In genomic region chrX:47992606-47993005, GRCm38 (mm10) we compare ENCODE assay signal across 8 mouse cellular contexts. TPM values are rescaled to one million over a fixed set of nuclear protein-coding genes. Genes with fewer than 3 reads are reported as not detected.
DNase-seq lines count a peak whose midpoint lies in the region; ATAC-seq and TF ChIP-seq lines count a peak whose summit lies in the region.

No protein-coding gene starts in this region.

- TF ChIP-seq CTCF in G1E (IDR thresholded peaks at IDR 0.05; ENCODE audit: low read depth, low read length), result peak; percentile 35; the same call in 1 of the 2 replicates

- 0 out of 2 replicates have a peak, but pooled peaks cover under 1% of the 10 kb centered on the region for H3K27me3 ChIP-seq in G1E (ENCODE audit: insufficient read depth, low read length)
- no peaks in the 10 kb centered on the region for H3K27me3 ChIP-seq in forebrain, embryonic 16.5 days (replicated peaks; ENCODE audit: control insufficient read depth, insufficient read depth, low read length)
- H3K27me3 ChIP-seq in lung, embryonic 15.5 days, result no peaks in the 10 kb centered on the region

- H3K4me1 ChIP-seq in G1E (ENCODE audit: insufficient read depth, low read depth, low read length), result peaks cover 4% of the 10 kb centered on the region; the same call in 1 of the 2 replicates
- H3K4me1 ChIP-seq in forebrain, embryonic 16.5 days (replicated peaks; ENCODE audit: control insufficient read depth, insufficient read depth, low read length), result no peaks in the 10 kb centered on the region
- H3K4me1 ChIP-seq in lung, embryonic 15.5 days, result peaks cover 4% of the 10 kb centered on the region; the same call in 1 of the 2 replicates

- no peak overlapping the region; the same call in 1 of the 2 replicates for H3K4me2 ChIP-seq in forebrain, embryonic 16.5 days (ENCODE audit: low read length)
- H3K4me2 ChIP-seq in lung, embryonic 15.5 days, result 0 out of 2 replicates have a peak overlapping the region, but pooled peaks have one; percentile 20

- H3K27ac ChIP-seq in forebrain, embryonic 16.5 days (ENCODE audit: low read length), result no peak overlapping the region
- no peak overlapping the region for H3K27ac ChIP-seq in lung, embryonic 15.5 days

- H3K36me3 ChIP-seq in G1E (replicated peaks), result no peaks in the 10 kb centered on the region
- H3K36me3 ChIP-seq in forebrain, embryonic 16.5 days (ENCODE audit: control insufficient read depth, insufficient read depth), result no peaks in the 10 kb centered on the region
- H3K36me3 ChIP-seq in lung, embryonic 15.5 days, result no peaks in the 10 kb centered on the region

- H3K9me3 ChIP-seq in G1E (replicated peaks), result no peaks in the 10 kb centered on the region
- H3K9me3 ChIP-seq in forebrain, embryonic 16.5 days (ENCODE audit: control insufficient read depth, low read length), result no peaks in the 10 kb centered on the region
- no peaks in the 10 kb centered on the region for H3K9me3 ChIP-seq in lung, embryonic 15.5 days

- H3K9ac ChIP-seq in forebrain, embryonic 16.5 days (replicated peaks; ENCODE audit: low read depth, low read length), result no peak overlapping the region
- H3K9ac ChIP-seq in lung, embryonic 15.5 days, result no peak overlapping the region

- peak; percentile 22 for DNase-seq in G1E (ENCODE audit: low spot score)
- peak; percentile 71 to 85 for DNase-seq in cerebellum, adult 18-20 months
- DNase-seq in heart, postnatal 4 days, result peak; percentile 85
- DNase-seq in layer of hippocampus, adult 18-20 months (ENCODE audit: low spot score in 2 of 2), result peak; percentile 56 to 82
- peak; percentile 42 for DNase-seq in ovary, postnatal 10 days (ENCODE audit: low spot score)
- peak; percentile 37 to 66 for DNase-seq in thymus, postnatal 10 days (ENCODE audit: low spot score in 2 of 2)

- ATAC-seq in G1E (ENCODE audit: extremely low read depth, insufficient number of reproducible peaks, low FRiP score, poor library complexity, severe bottlenecking), result no peak; the same call in 1 of the 2 replicates
- ATAC-seq in forebrain, embryonic 16.5 days, result peak; percentile 57
- no peak for ATAC-seq in lung, embryonic 15.5 days (ENCODE audit: borderline replicate concordance, extremely low read depth, low FRiP score, low TSS enrichment)

- no peak overlapping the region for H3K4me3 ChIP-seq in G1E (ENCODE audit: low read depth, low read length)
- H3K4me3 ChIP-seq in forebrain, embryonic 16.5 days (replicated peaks; ENCODE audit: low read length), result no peak overlapping the region
- no peak overlapping the region for H3K4me3 ChIP-seq in lung, embryonic 15.5 days

- WGBS in forebrain, embryonic 16.5 days, result 9% methylated on average over 8 of the region's 8 CpGs
- 19% methylated on average over 8 of the region's 8 CpGs for WGBS in lung, embryonic 15.5 days

RNA-seq across cellular contexts. Expression of gene Apln, which starts 42.0 kb away (rescaled TPM):
- not detected in 2 replicates for total RNA-seq in G1E (2014; fragmentation: Nextera tagmentation)
- 0.05 and 0.06 TPM in 2 replicates for total RNA-seq in G1E (2017)
- polyA plus RNA-seq in G1E (2012), result 0.04 and 0.08 TPM in 2 replicates
- 5.7 and 5.9 TPM in 2 replicates for polyA plus RNA-seq in forebrain, embryonic 16.5 days (2015; fragmentation: Nextera tagmentation; extraction: Ambion mirVana)
- 10 to 100 TPM; 41.9 to 43.9 TPM for total RNA-seq in heart, postnatal 4 days (2021)
- 10 to 100 TPM; 14.9 to 17.2 TPM for total RNA-seq in layer of hippocampus, adult 18-20 months (2021)
- polyA plus RNA-seq in lung, embryonic 15.5 days (2015; fragmentation: Nextera tagmentation; extraction: Ambion mirVana), result 13.4 and 15.1 TPM in 2 replicates

Comparison
In these comparisons a context has a peak if more than half of its experiments do, and no peak if none do; other contexts are left out.
1. DNase-seq: peak in every context shown above with its lines; median percentile 85 in heart, postnatal 4 days; 78 in cerebellum, adult 18-20 months; 69 in layer of hippocampus, adult 18-20 months; 52 in thymus, postnatal 10 days; 42 in ovary, postnatal 10 days; 22 in G1E.
2. RNA of gene Apln, which starts 42.0 kb away (total RNA-seq): 41.9 to 43.9 TPM in heart, postnatal 4 days and 14.9 to 17.2 TPM in layer of hippocampus, adult 18-20 months; 0.05 to 0.06 TPM in G1E; every median in the first group is over 10 times any median in the second.